Mouse (Mus musculus): ENCODE measurements around the gene Gm29735.
A peak's percentile ranks its signal among the peaks of the same experiment; 100 is the strongest.

DNA sequence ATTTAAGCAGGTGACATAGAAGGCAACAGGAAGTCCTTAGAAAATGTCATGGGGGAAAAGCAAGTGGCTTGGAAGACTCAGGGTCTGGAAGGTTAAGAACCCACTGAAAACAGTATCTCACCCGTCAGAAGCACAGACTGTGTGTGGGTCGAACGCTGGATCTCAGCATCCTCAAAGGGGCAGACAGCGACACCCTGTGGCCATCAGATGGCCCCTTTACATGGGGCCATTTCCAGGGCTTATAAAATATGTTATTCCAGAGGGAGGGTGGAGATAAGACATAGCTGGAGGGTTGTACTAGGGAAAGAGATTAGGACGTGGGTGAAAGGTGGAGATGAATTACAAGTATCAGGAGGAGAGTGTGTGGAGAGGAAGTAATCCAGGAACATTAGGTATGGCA is 37.3 kb downstream of the Gm29735 start:
- TF ChIP-seq CTCF (IDR thresholded peaks at IDR 0.05) (peak; percentile 62), EP300 (IDR thresholded peaks at IDR 0.05; ENCODE audit: insufficient read depth, low read depth, low read length) (no peak)

Measured in heart, adult 2 months (tissue).